Mouse (Mus musculus): ENCODE data around the gene Anks1.
A peak's percentile ranks its signal among the peaks of the same experiment; 100 is the strongest.
"Not testable (repeated sequence)": the region's sequence is repeated elsewhere in the genome, so short reads cannot be mapped to it uniquely, and the experiment has no call there.

Anks1 gene

DNA sequence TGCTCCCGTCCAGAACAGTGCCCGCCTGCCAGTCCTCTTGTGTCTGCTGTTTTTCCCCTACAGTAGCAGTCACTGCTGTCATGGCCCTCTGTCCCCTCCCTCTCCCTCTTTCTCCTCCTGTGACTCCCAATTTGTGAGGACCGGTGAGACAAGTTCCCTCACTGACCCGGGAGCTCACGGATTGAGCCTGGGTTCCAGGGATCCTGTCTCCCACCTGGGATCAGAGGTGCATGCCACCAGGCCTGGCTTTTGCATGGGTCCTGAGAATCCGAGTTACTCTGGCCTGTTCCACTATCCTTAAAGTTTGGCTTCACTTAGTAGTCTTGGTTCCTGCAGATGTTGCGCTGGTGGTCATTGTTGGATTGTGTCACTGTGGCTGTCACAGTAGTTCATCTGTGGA lies 58.4 kb downstream of the Anks1 start:
- no peak for DNase-seq

DNA sequence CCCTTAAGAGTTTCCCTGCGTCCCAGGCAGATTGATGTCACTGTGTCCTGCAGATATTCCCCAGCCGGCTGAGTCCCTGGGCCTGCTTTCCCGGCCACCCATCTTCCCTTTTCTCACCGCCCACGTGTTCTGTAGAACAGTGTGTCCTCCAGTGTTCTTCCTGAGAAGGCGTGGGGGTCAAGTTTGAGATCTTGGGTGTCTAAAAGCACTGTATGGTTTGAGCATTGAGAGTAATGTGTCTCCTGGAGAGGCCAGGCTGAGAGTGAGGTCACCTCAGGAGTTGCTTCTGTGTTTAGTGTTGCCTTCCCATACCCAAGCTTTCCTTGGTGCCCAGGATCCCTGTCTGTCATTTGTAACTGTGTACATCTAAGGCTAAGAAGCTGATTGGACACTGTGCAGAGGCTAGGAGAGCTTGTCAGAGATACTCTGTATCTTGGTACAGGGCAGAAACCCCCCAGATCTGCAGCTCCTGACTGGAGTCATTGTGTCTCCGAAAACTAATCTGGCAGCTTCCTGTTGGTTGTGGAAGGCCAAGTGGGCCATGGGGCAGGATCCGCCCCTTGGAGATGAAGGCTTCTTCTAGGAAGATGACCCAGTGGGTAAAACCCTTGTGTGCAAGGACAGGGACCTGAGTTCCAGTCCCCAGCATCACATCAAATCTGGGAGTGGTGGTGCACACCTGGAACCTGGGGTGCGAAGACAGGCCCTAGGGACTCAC lies 59.1 kb downstream of the Anks1 start:
- DNase-seq: no peak

DNA sequence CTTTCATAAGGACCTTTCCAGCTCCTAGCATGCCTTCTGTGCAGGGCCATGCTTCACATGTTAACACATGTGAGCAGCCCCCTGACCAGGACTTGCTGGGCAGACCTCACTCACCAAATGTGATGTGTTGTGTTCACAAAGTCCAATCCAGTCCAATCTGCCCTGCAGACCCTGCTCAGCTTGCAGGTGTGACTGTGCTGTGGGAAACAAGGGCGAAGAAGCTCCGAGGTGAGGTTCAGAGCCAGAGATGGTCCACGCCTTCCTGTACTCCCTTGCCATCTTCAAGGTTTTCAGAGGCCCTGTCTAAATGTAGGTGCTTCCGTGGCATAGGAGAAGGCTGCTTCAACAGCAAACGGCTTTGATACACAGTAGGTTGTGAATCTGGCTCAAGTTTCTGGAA lies 59.8 kb downstream of the Anks1 start:
- no peak for DNase-seq

DNA sequence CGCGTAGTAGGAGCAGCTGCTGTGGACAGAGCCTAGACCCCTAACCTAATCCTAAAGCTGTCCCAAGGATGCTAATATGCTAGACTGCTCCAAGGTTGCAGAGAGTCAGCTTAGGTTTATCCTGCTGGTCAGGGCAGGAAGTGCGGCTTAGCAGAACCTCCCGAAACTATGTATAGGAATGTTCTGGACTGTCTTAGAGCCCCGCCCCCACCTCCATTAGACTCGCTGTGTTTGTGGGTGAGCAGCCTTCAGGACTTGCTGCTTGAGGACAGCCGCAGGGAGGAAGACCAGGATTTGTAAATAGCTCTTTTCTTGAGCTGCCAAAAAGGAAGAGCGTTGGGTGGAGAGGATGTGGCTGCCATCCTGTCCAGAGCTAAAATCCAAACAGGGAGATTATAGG lies 60.3 kb downstream of the Anks1 start:
- DNase-seq: no peak

DNA sequence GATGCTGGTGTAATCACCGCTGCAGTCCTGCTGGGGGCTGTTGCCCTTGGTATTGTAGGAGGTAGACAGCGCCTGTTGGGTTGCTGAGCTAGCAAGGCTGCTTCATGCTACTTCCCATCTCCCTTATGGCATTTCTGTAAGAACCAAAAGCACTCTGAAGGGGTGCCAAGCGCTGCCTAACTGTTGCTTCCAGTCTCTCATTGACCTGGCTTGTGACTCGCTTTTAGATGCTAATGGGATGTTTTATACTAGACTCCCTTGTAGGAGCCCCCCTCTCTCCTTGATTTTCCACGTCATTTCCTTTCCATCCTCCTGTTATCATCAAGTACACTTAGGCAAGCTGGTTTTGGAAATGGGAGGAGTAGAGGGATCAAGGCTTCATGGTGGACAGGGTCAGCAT lies 60.8 kb downstream of the Anks1 start:
- DNase-seq: no peak

DNA sequence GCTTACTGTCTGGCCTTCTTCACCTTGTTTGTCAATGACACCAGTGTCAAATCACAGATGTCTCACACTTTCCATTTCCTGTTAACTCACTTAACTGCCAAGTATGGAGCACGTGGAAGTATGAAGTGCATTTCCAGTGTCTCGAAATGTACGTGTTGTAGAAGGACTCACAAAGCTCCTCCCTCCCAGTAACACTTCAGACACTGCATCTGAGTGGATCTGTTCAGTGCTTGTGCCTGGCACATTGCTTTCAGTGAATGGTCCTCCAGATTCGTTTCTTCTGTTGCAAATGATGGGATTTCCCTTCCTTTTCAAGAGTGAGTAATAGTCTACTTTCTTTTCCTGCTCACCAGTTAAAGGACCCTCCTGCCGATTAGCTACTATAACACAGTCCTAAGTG lies 61.2 kb downstream of the Anks1 start:
- DNase-seq: no peak

DNA sequence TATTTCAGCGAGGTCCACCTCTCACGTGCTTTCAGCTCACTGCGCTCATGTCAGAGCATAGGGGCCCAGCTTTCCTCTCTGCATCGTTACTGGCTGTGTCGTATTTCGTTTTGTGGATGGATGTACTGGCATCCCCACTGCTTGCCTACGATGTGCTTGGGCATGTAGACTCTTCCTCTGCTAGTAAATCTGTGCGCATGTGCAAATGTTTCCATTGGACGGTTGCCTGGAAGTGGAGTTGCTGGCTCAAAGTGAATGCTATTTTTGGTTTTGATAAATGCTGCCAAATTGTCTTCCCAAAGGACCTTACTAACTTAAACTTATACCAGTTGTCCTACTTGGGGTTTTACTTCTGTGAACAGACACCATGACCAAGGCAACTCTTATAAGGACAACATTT lies 62.4 kb downstream of the Anks1 start:
- DNase-seq: peak; percentile 90 to 91

DNA sequence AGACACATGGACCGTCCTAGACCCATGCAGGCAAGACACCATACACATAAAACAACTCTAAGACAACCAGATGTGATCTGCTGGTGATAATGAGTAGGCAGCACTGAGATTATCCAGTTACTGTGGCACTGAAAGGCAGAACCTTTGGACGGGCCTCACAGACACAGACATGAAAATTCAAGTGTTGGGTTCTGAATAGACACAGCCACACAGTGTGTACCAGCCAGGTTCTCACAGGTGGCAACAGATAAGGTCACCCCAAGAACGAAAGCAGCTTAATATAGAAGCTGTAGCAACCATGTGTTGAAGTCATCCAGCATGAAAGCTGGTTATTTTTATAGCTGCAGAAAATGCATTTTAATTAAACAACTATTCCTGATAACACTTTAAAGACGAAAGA lies 64.2 kb downstream of the Anks1 start:
- DNase-seq: no peak

DNA sequence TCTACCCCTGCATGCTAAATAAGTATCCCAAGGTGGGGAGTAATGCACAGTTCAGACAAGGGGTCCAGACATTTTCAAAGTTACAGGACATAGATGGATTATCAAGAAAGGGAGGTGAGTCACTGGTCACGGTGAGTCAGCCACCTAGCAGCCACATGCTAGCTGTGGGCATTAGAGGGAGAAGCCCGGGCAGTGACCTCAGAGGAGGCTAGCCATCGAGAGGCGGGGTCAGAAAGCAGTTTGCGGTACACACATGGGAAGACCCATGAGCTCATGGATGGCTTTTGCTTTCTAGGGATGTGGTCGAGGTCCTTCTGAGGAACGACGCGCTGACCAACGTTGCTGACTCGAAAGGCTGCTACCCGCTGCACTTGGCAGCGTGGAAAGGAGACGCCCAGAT lies 67.2 kb downstream of the Anks1 start:
- no peak for DNase-seq

DNA sequence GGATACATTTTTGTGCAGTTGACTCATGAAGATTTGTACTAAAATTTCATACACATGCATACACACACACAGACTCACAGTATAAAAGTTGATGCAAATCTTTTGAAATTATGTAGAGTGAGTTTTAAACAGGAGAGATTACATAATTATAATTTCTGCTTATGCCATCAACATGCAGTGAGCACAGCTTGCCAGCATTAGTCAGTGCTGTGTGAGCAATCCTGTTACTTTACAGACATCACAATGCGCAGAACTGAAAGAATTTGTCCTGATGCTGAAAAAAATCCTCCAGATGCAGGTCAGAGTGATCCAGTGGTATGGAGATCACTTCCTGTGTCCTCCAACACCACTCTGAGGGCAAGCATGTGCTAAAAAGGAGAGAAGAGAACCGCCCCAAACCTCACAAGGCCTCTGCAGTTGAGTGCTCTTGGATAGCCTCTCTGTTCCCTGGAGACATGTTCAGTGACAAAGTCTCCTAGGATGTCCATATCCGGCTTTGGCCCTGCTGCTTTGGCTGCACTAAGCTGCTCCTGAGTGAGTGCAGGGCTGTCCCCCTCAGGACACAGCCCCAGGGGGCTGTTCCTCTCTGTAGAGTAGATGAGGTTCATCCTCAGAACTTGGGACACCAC lies 68.0 kb downstream of the Anks1 start:
- DNase-seq: no peak

DNA sequence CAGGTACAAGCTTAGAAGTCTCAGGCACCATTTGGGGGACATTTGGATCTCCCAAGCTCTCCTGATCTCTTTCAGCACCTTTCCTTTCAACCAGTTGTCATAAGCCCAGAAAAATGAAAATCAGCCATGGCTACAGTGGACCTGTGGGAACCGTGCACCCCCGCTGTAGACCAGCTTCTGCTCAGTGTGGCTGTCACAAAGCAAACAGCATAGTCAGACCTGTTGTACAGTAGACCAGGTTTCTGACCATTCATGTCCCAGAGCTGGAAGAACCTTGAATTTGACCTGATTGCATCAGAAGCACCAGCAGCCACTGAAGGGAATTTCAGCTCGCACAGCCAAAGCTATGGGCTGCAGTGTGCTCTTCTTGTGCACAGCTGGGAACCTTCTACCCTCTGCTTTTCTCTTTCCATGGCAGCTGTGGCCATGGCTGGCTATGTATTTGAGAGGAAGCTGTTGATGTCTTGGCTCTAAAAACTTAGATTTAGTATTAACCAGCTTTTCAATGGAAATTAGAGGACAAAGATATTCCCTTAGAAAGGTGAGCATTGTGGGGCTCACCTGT lies 71.4 kb downstream of the Anks1 start:
- DNase-seq: no peak

DNA sequence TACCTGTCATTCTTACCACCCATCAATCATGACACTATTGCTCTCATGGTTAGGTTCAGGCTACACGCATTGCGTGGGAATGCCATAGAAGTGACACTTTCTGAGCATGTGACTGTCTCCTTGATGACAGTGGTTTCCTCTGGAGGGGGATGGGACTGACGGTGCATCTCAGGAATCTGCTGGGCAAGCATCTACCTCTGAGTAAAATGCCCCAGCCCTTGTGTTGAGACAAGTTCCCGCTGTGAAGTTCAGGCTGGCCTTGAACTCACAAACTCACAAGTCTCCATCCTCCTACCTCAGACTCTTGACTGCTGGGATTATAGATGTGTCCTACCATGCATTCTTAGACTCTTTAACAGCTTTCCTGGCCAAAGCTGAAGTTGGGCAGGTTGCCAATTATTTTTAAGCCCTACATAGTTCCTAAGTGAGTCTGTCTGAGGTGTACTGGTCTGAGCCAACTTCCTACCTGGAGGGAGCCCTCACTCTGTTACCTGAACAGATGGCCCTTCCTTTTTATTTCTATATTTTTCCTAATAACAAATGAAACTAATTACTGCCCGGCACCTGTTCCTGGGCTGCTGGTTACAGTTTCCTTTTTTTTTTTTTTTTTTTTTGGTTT lies 72.5 kb downstream of the Anks1 start:
- DNase-seq: no peak

DNA sequence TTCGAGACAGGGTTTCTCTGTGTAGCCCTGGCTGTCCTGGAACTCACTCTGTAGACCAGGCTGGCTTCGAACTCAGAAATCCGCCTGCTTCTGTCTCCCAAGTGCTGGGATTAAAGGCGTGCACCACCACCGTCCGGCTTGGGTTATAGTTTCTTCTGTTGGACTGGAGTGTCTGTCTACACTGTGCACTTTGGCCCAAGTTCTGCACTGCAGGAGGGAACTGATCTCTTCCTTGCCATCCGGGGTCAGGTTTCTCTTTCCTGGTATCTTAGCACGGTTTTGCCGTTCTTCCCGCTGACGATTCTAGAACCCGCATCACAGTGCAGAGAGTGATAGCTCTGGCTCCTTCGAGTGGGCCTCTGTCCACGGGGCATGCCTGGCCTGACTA lies 73.0 kb downstream of the Anks1 start:
- DNase-seq: not testable (repeated sequence)

DNA sequence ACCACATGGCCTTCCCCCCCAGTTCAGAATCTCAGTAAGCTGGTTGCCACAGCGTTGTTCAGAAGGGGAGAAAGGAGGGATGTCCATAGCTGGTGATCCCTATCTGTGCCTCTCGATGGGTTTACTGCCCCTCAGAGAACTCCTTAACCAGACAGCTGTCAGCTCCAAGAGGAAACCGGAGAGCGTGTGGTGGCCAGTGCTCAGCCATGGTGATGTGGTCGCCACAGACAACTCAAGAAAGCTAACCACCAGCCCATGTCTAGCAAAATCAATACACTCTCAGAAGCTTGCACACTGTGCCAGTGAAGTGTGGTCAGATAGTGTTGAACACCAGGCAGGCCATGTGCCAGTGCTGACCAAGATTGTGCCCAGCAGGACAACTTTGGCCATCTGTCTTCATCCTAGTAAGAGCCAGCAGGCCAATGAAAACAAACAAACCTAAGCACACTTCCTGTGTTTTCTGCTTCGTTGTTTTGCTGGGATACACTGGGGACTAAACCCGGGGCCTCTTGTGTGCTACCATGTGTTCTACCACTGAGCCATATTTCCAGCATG lies 73.7 kb downstream of the Anks1 start:
- peak; percentile 75 to 86 for DNase-seq

DNA sequence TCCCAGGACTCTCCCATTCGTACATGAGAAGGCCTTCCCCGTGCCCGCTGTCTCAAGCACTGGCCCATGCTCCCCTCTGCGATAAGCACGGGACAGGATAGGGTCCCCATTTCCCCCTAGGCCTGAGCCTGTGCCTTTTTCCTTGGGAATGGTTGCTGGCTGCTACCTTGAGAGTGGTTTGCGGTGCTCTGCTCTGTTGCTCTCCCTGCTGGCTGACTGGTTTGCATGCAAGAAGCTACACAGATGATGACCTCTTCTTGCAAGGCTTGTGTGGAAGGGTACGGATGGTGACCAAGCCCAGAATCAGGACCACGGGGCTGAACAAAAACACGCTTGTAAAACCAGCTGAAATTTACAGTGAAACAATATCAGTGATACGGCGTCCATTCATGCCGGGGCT lies 75.3 kb downstream of the Anks1 start:
- DNase-seq: peak in 1 of 2 experiments; percentile 62

DNA sequence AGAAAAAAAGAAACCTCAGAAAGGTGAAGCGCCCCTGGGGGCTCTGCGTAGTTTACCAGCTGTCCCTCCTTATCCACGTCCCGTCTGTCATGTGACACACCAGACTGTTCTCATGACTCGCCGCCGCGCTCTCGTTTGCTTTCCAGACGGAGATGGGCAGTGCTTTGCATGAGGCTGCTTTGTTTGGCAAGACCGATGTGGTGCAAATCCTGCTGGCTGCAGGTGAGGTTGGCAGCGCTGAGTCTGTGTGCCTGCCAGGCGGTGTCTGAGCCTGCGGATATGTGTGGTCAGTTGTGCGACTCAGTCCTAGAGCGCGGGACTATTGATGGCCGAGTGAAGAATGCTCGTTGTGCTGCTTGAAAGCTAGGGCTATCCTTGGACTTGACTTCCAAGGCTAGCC lies 77.0 kb downstream of the Anks1 start:
- DNase-seq: peak; percentile 80 to 82

DNA sequence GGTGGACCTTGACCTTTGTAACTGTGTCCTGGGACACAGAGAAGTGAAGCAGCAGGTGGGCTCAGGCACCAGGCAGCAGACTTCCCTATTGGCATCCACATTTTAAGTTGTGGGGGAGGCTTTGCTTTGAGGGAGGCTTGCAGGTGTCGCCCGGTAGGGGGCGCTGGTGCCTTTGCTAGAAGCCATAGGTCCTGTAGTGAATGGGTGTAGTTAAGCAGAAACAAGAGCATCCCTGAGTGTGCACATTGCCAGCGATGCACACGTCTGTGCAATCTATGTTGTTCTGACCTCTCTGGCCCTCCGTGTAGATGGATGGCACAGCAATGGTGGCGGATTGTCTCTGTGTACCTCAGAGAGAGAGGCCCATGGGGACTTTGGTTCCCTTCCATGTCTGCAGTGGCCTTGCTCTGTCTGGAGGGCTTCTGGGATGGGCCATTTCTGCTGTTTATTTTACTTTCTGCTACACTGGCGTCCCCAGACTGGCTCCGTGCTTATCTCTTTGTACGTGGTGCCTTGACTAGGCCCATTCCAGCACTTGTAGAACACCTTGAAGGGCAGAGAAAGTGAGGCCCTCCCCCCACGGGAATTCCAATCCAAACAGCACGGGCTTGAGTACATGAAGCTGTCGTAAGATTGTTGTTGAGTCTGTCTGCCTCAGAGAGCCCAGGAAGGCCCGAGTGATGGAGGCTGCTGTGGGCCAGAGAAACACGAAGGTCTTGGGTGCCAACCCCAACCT lies 80.9 kb downstream of the Anks1 start:
- DNase-seq: peak; percentile 87 to 91

DNA sequence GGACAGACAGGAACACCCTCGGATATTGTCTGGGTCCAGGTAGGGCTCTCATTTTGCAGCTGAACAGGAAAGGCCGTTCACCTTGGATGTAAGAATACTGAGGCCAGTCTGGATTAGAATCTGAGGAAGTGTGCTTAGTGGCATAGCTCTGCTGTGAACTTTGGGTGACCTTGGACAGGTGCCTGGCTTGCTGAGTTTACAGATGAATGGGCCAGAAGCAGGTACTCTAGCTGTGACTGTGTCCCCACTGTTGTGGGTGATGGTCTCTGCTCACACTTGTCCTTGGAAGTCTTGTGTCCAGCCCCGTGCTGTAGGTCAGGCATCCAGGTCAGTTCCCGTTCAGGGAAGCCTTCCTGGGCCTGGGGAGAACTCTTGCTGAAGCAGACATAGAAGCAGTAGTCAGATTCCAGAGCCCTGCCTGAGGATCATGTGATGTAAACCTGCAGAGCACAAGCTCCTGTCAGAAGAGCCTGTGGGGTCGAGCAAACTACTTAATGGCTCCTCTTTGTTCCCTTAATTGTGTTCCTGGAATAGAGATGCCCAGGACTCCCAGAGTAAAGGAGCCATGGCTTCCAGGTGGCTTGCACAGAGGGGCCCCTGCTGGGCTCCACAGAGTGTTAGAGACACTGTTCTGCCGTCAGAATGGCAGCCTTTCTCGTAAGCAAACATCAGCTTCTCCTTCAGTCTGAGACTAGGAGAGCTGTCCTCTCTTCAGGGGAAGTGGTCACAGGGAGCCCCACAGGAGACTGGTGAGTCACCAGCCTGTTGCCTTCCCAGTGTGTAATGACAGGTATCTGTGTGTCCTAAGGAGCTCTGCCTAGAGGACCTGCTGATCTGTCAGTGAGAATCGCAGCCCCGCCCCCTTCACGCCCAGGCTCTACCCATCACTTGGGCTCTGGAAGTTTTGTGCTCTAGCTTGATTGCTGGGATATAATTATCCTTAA lies 85.2 kb downstream of the Anks1 start:
- no peak for DNase-seq

DNA sequence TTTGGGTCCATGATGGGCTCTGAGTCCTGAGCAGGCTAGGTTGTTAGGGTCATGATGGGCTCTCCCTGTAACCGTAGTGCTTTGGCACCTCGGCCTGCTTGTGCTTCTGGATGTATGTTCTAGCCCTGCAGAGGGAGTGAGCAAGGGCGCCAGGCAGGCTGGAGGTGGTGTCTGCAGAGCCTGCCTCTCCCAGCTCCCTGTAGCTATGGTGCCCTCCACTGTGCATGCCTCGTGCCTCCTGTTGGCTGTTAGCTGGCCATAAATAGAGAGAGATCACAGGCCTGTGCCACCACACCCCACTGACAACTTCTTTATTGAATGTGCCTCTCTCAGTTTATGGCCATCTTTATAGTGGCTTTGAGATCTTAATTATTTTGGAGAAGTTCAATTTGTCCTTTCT lies 87.2 kb downstream of the Anks1 start:
- no peak for DNase-seq

DNA sequence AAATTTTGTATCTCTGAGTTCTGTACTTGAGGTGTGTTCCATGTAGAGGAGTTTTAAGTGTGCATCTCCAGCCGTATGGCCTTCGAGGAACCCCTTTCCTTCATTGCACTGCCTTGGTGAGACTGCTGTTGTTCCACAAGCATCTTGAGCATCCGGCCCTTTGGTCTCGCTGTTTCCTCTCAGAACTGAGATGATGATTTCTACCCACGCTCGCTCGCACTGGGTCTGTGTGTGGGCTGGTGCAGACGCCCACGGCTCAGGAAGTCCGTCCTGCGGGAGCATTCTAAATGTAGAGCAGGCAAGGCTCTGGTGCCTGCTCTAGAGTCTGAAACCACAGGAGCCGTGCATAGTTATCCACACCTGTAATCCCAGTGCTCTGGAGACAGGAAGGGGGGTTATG lies 88.1 kb downstream of the Anks1 start:
- no peak for DNase-seq

DNA sequence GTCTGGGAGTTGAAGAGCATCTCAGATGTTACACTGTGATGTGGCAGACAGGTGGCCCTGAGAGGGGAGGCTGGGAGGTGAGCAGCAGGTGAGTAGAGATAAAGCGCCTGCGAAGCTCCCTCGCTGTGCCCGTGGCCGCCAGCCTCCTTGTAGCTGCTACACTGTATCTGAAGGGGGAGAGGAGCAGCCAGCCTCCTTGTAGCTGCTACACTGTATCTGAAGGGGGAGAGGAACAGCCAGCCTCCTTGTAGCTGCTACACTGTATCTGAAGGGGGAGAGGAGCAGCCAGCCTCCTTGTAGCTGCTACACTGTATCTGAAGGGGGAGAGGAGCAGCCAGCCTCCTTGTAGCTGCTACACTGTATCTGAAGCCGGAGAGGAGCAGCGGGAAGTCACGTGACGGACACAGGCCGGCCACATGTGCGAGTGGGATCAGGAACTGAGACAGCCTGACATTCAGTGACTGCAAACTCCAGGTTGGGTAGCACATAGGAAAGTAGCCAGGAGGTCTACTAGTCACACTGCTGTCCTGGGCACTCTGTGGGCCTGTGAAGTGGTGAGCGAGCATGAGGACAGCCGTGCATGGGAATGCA lies 90.7 kb downstream of the Anks1 start:
- DNase-seq: not testable (repeated sequence)

Data from cerebellum, postnatal 14 days (tissue).